Mouse (Mus musculus) thymus, adult 18-20 months (tissue): ENCODE results near the gene Capza1.

Source experiments
- DNase-seq, 2 experiments: peaks; one replicate each; pipeline ENCODE4 v3.0.0; 2022; ENCODE audit warnings: mixed read lengths in 2 of 2

The Capza1 gene

GRCm38 (mm10) chr3:104788075-104788474 lies 76.2 kb downstream of the Capza1 start, which contains the start of gene Rhoc:
Rhoc (plus strand) TSS chr3:104788375.
- no peak for DNase-seq

DNA sequence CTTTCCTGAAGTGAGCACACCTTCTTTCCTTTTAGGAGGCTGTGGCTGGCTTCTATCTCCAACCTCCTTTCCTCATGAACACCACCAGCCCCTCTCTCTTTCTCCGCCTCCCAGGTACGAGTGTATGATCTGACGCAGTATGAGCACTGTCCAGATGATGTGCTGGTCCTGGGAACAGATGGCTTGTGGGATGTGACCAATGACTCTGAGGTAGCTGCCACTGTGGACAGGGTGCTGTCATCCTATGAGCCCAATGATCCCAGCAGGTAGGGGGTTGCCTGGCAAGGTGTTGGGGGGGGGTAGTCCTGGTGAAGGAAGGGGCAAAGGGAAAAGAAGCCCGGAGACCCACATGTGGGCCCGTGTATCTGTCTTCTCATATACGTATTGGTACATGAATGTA lies 79.0 kb downstream of the Capza1 start:
- DNase-seq = no peak

DNA sequence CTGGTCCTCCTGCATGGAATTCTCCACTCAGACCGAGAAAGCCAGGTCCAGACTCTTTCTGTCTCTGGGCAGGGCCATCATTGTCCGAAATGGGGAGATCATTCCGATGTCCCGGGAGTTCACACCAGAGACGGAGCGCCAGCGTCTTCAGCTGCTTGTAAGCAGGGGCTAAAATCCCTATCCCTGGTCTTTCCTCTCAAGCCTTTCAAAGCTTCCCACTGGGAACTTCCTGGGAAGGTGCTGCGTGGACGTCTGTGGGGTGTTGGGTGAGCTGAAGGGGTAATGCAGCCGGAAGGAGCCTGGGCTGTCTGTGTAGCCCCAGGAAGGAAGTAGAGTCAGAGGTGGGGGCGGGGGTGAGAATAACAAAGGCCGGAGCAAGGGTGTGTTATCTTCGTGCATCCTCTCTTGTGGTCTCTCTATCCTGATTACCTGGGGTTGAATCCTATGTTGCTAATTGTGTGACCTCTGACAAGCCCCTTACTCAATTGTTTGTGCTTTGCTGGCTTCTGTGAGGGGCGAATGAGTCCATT lies 80.3 kb downstream of the Capza1 start:
- DNase-seq = no peak

- no peak for DNase-seq
Observed at GRCm38 (mm10) chr3:104782061-104782681, 82.1 kb downstream of the Capza1 start.

DNA sequence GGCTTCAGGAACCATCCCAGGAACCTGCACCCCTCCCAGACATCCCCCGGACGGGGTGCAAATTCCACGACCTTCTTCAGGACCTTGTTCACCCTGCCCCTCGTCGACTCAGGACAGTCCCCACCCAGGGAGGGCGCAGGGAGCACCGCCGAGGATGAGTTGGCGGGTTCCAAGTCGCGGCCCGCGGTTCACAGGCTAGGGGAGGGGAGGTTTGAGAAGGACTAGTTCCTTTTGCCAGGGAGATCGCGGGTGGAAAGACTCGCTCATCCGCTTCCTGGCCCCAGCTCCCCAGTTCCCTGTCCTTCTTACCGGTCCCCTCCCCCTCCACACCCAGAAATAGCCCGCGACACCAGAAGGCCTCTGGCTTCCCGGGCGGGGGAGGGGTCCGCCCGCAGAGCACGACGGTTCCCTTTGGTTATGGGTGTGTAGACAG lies 82.8 kb downstream of the Capza1 start, which contains the start of gene Fam19a3:
Gene Fam19a3 (minus strand): TSS at position 370 of the 433 bp plus-strand sequence.
- DNase-seq = no peak

- no peak for DNase-seq
Observed at GRCm38 (mm10) chr3:104780561-104781420, 83.5 kb downstream of the Capza1 start, which contains the start of gene Ppm1j. Ppm1j (plus strand) TSS chr3:104781056.

DNA sequence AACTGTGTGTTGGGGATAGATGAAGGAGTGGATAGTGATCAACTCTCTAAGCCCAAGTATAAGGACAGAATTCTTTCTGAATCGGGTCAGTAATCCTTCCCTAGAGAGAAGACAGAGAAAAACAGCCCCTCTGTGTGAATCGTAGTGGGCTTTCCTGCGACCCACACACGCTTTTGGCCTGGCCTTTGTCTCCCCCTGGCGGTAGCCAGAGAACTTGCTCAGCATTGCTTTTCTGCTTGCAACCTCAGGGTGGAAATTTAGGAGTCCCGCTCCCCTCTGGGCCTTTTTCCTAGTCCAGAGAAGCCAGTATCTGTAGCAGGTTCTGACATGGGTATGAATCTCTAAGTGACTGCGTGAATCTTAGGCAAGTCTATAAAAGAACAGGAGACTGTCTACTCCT lies 84.4 kb downstream of the Capza1 start:
- peak in 1 of 2 experiments; percentile 36 for DNase-seq

DNA sequence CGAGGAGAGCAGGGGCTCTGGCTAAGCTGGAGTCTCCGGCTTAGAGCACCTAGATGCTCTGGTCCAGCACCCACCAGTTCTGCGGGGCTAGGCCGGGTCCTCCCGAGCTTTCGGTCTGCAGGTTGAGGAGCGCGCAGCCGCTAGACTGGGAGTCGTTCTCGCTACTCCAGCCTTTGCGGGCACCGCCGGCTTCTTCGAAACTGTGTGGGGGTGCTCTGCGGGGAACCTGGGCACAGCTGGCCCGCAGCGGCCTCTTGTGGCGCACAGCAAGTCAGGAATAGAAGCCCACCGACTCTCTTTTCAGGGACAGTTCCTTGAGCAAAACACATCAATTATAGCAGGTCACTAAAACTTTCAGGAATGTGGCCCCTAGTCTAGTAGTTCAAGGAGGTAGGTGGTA lies 87.0 kb downstream of the Capza1 start:
- DNase-seq = no peak

- no peak for DNase-seq
Observed at GRCm38 (mm10) chr3:104773301-104773700, 91.0 kb downstream of the Capza1 start.
